Comparison of ENCODE assay signal across 8 mouse cellular contexts in genomic region chr8:84965731-84966291, GRCm38 (mm10). TPM values are rescaled to one million over a fixed set of nuclear protein-coding genes. Genes with fewer than 3 reads are reported as not detected.
A peak's percentile ranks its signal among the peaks of the same experiment; 100 is the strongest.
DNase-seq lines count a peak whose midpoint lies in the region; ATAC-seq lines count a peak whose summit lies in the region.

No protein-coding gene starts in this region.

- peak; percentile 75 for ATAC-seq in hindbrain, embryonic 12.5 days (ENCODE audit: low FRiP score)

- H3K27me3 ChIP-seq in hindbrain, embryonic 12.5 days = no peaks in the 10 kb centered on the region

- H3K36me3 ChIP-seq in hindbrain, embryonic 12.5 days = peaks cover under 1% of the 10 kb centered on the region; the same call in 1 of the 2 replicates

- peak overlapping the region; percentile 63 for H3K4me3 ChIP-seq in hindbrain, embryonic 12.5 days

- H3K4me2 ChIP-seq in hindbrain, embryonic 12.5 days (replicated peaks) = peak overlapping the region; percentile 86

- peak; percentile 99 for DNase-seq in ZHBTc4 (ENCODE audit: low read depth, low spot score)
- DNase-seq in cerebellum, postnatal 14 days = peak; percentile 92 to 93
- DNase-seq in frontal cortex, postnatal 10 days (ENCODE audit: low spot score in 2 of 2) = peak; percentile 92
- peak; percentile 89 to 94 for DNase-seq in layer of hippocampus, postnatal 36 days
- peak; percentile 96 for DNase-seq in lung, postnatal 25 days (ENCODE audit: low spot score)
- peak; percentile 93 to 94 for DNase-seq in right cerebral cortex, adult 2 months (ENCODE audit: low spot score in 2 of 2)
- peak; percentile 78 for DNase-seq in urinary bladder, postnatal 25 days (ENCODE audit: low spot score)

- H3K9me3 ChIP-seq in hindbrain, embryonic 12.5 days (replicated peaks) = no peaks in the 10 kb centered on the region

- peak overlapping the region; percentile 66 for H3K9ac ChIP-seq in hindbrain, embryonic 12.5 days

- H3K27ac ChIP-seq in hindbrain, embryonic 12.5 days = peak overlapping the region; percentile 57; the same call in 1 of the 2 replicates

- peaks cover 31% of the 10 kb centered on the region for H3K4me1 ChIP-seq in hindbrain, embryonic 12.5 days

- WGBS in hindbrain, embryonic 12.5 days = under 1% methylated on average over 41 of the region's 41 CpGs

RNA-seq across cellular contexts. Expression of gene Gm49661, which starts 3.4 kb away (rescaled TPM):
- polyA plus RNA-seq in hindbrain, embryonic 12.5 days (2016; fragmentation: Nextera tagmentation; extraction: Ambion mirVana) = not detected in 2 replicates
- total RNA-seq in layer of hippocampus, postnatal 36 days (2021) = not detected

RNA-seq across cellular contexts. Expression of gene Prdx2, which starts 3.6 kb away (rescaled TPM):
- polyA plus RNA-seq in hindbrain, embryonic 12.5 days (2016; fragmentation: Nextera tagmentation; extraction: Ambion mirVana) = 1,088 and 1,187 TPM in 2 replicates
- 100 to 1,000 TPM; 338 to 356 TPM for total RNA-seq in layer of hippocampus, postnatal 36 days (2021)

RNA-seq across cellular contexts. Expression of gene Rnaseh2a, which starts 3.8 kb away (rescaled TPM):
- 77.4 and 77.9 TPM in 2 replicates for polyA plus RNA-seq in hindbrain, embryonic 12.5 days (2016; fragmentation: Nextera tagmentation; extraction: Ambion mirVana)
- 10 to 100 TPM; 35.3 to 36.8 TPM for total RNA-seq in layer of hippocampus, postnatal 36 days (2021)

RNA-seq across cellular contexts. Expression of gene Junb, which starts 12.7 kb away (rescaled TPM):
- polyA plus RNA-seq in hindbrain, embryonic 12.5 days (2016; fragmentation: Nextera tagmentation; extraction: Ambion mirVana) = 6.0 and 7.5 TPM in 2 replicates
- total RNA-seq in layer of hippocampus, postnatal 36 days (2021) = 10 to 100 TPM; 59.9 to 73.6 TPM

RNA-seq across cellular contexts. Expression of gene Rtbdn, which starts 19.0 kb away (rescaled TPM):
- 1.5 and 1.6 TPM in 2 replicates for polyA plus RNA-seq in hindbrain, embryonic 12.5 days (2016; fragmentation: Nextera tagmentation; extraction: Ambion mirVana)
- 1 to 10 TPM in 1 of 2 experiments, under 1 TPM in 1; 0.77 to 1.0 TPM for total RNA-seq in layer of hippocampus, postnatal 36 days (2021)

Comparison
In these comparisons a context has a peak if more than half of its experiments do, and no peak if none do; other contexts are left out.
1. Peak in every context shown above with its lines: DNase-seq, ATAC-seq, H3K4me3 ChIP-seq and H3K27ac ChIP-seq.